Mouse (Mus musculus): ENCODE results near the gene Zfp651. TPM values are rescaled to one million over a fixed set of nuclear protein-coding genes. Genes with fewer than 3 reads are reported as not detected.

The Zfp651 gene
- total RNA-seq, 1 experiment from 2014 or later = 30.1 TPM

GRCm38 (mm10) chr9:121810081-121810821, 51.1 kb downstream of the Zfp651 start:
- peak; percentile 61 for DNase-seq

GRCm38 (mm10) chr9:121815183-121815582, 56.1 kb downstream of the Zfp651 start:
- DNase-seq = no peak

GRCm38 (mm10) chr9:121819073-121819770, 60.1 kb downstream of the Zfp651 start:
- DNase-seq = peak; percentile 66

GRCm38 (mm10) chr9:121819771-121820471, 60.8 kb downstream of the Zfp651 start:
- peak; percentile 40 for DNase-seq

GRCm38 (mm10) chr9:121820765-121821164, 61.6 kb downstream of the Zfp651 start:
- no peak for DNase-seq

Other genes with a start within 250 kb of the Zfp651 start
- gene Lyzl4, start 117.2 kb upstream of the Zfp651 start, total RNA-seq (2021) = not detected in 2 replicates
- 2.7 and 3.7 TPM in 2 replicates for gene Vipr1, start 116.6 kb upstream of the Zfp651 start, total RNA-seq (2021)
- gene Sec22c, start 53.8 kb upstream of the Zfp651 start, total RNA-seq (2021) = 4.2 and 6.5 TPM in 2 replicates
- gene Ss18l2, start 49.0 kb upstream of the Zfp651 start, total RNA-seq (2021) = 48.4 and 54.4 TPM in 2 replicates
- gene Nktr, start 40.2 kb upstream of the Zfp651 start, total RNA-seq (2021) = 78.1 and 84.8 TPM in 2 replicates
- gene Klhl40, start 18.3 kb downstream of the Zfp651 start, total RNA-seq (2021) = not detected in 2 replicates
- not detected in 2 replicates for gene Hhatl, start 33.2 kb downstream of the Zfp651 start, total RNA-seq (2021)
- 0.86 and 1.1 TPM in 2 replicates for gene Ccdc13, start 80.1 kb downstream of the Zfp651 start, total RNA-seq (2021)
- 112 and 114 TPM in 2 replicates for gene Higd1a, start 99.0 kb downstream of the Zfp651 start, total RNA-seq (2021)
- gene Ackr2, start 139.0 kb downstream of the Zfp651 start, total RNA-seq (2021) = 1.4 and 2.1 TPM in 2 replicates
- 1.6 and 10.7 TPM in 2 replicates for gene Cyp8b1, start 157.0 kb downstream of the Zfp651 start, total RNA-seq (2021)
- gene Fam198a, start 191.7 kb downstream of the Zfp651 start, total RNA-seq (2021) = 2.1 and 2.5 TPM in 2 replicates
- gene Pomgnt2, start 237.8 kb downstream of the Zfp651 start, total RNA-seq (2021) = 12.6 and 15.7 TPM in 2 replicates